Mouse (Mus musculus): ENCODE measurements around the gene Rnf114. TPM values are rescaled to one million over a fixed set of nuclear protein-coding genes. Genes with fewer than 3 reads are reported as not detected.

Gene Rnf114
- polyA plus RNA-seq, 1 experiment from 2014 or later = 55.9 TPM

GRCm38 (mm10) chr2:167543121-167544003 is 50.9 kb downstream of the Rnf114 start:
- Histone ChIP-seq H3K4me1 (replicated peaks; ENCODE audit: control insufficient read depth, insufficient read depth, low read length) (peaks cover 37% of the 10 kb centered on the region), H3K4me2 (peak overlapping the region; percentile 10; the same call in 1 of the 2 replicates), H3K4me3 (ENCODE audit: low read depth, low read length) (no peak overlapping the region), H3K27ac (ENCODE audit: low read depth, low read length) (peak overlapping the region; percentile 83), H3K27me3 (replicated peaks; ENCODE audit: control insufficient read depth, insufficient read depth, low read length) (peaks cover 20% of the 10 kb centered on the region), H3K9ac (ENCODE audit: low read depth, low read length) (no peak overlapping the region; the same call in 1 of the 2 replicates), H3K36me3 (ENCODE audit: control insufficient read depth, insufficient read depth, low read length) (peaks cover 2% of the 10 kb centered on the region; the same call in 1 of the 2 replicates), H3K9me3 (ENCODE audit: control insufficient read depth, low read length) (no peaks in the 10 kb centered on the region)
- WGBS = 33% methylated on average over 16 of the region's 16 CpGs
- ATAC-seq (replicated peaks; ENCODE audit: low FRiP score) (no peak), DNase-seq (ENCODE audit: low spot score) (no peak)

GRCm38 (mm10) chr2:167544004-167544356 is 51.5 kb downstream of the Rnf114 start:
- Histone ChIP-seq H3K4me2 (no peak overlapping the region), H3K4me1 (replicated peaks; ENCODE audit: control insufficient read depth, insufficient read depth, low read length) (peaks cover 36% of the 10 kb centered on the region), H3K36me3 (ENCODE audit: control insufficient read depth, insufficient read depth, low read length) (peaks cover 2% of the 10 kb centered on the region; the same call in 1 of the 2 replicates), H3K9me3 (ENCODE audit: control insufficient read depth, low read length) (no peaks in the 10 kb centered on the region), H3K4me3 (ENCODE audit: low read depth, low read length) (no peak overlapping the region), H3K27me3 (replicated peaks; ENCODE audit: control insufficient read depth, insufficient read depth, low read length) (peaks cover 13% of the 10 kb centered on the region), H3K9ac (ENCODE audit: low read depth, low read length) (no peak overlapping the region), H3K27ac (ENCODE audit: low read depth, low read length) (peak overlapping the region; percentile 83; the same call in 1 of the 2 replicates)
- ATAC-seq (replicated peaks; ENCODE audit: low FRiP score) = no peak
- WGBS = 25% methylated on average over 4 of the region's 4 CpGs
- no peak for DNase-seq (ENCODE audit: low spot score)

GRCm38 (mm10) chr2:167544456-167544855 is 52.0 kb downstream of the Rnf114 start:
- 51% methylated on average over 5 of the region's 5 CpGs for WGBS
- Histone ChIP-seq H3K4me3 (ENCODE audit: low read depth, low read length) (no peak overlapping the region), H3K27me3 (replicated peaks; ENCODE audit: control insufficient read depth, insufficient read depth, low read length) (peaks cover 9% of the 10 kb centered on the region), H3K4me1 (replicated peaks; ENCODE audit: control insufficient read depth, insufficient read depth, low read length) (peaks cover 31% of the 10 kb centered on the region), H3K27ac (ENCODE audit: low read depth, low read length) (peak overlapping the region; percentile 83; the same call in 1 of the 2 replicates), H3K36me3 (ENCODE audit: control insufficient read depth, insufficient read depth, low read length) (peaks cover 2% of the 10 kb centered on the region; the same call in 1 of the 2 replicates), H3K9me3 (ENCODE audit: control insufficient read depth, low read length) (no peaks in the 10 kb centered on the region), H3K9ac (ENCODE audit: low read depth, low read length) (no peak overlapping the region), H3K4me2 (no peak overlapping the region)
- DNase-seq (ENCODE audit: low spot score) = no peak
- no peak for ATAC-seq (replicated peaks; ENCODE audit: low FRiP score)

- DNase-seq (ENCODE audit: low spot score) (no peak), ATAC-seq (replicated peaks; ENCODE audit: low FRiP score) (no peak)
- Histone ChIP-seq H3K4me2 (no peak overlapping the region), H3K4me3 (ENCODE audit: low read depth, low read length) (no peak overlapping the region), H3K27me3 (replicated peaks; ENCODE audit: control insufficient read depth, insufficient read depth, low read length) (no peaks in the 10 kb centered on the region; the same call in 1 of the 2 replicates), H3K36me3 (ENCODE audit: control insufficient read depth, insufficient read depth, low read length) (peaks cover 2% of the 10 kb centered on the region; the same call in 1 of the 2 replicates), H3K27ac (ENCODE audit: low read depth, low read length) (no peak overlapping the region), H3K9me3 (ENCODE audit: control insufficient read depth, low read length) (no peaks in the 10 kb centered on the region), H3K9ac (ENCODE audit: low read depth, low read length) (no peak overlapping the region), H3K4me1 (replicated peaks; ENCODE audit: control insufficient read depth, insufficient read depth, low read length) (peaks cover 26% of the 10 kb centered on the region)
- WGBS = 71% methylated on average over 18 of the region's 18 CpGs
Measured at GRCm38 (mm10) chr2:167546447-167547195, 54.2 kb downstream of the Rnf114 start.

DNA sequence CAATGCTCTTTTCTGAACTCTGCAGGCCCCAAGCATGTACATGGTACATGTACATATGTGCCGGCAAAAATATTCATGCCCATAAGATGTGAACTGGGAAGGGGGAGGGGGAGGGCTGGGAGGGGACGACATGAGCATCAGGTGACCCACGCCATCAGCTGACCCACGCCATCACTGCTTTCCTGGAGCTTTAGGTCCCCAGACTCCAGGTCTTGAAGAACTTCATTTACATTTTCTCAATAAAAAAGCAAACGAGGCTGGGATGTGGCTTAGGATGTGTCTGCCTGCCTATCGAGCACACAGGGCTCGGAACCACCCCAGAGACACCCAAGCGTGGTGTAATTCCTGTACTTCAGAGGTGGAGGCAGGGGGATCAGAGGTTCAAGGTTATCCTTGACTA is 55.0 kb downstream of the Rnf114 start:
- Histone ChIP-seq H3K27ac (ENCODE audit: low read depth, low read length) (no peak overlapping the region), H3K9ac (ENCODE audit: low read depth, low read length) (no peak overlapping the region), H3K9me3 (ENCODE audit: control insufficient read depth, low read length) (no peaks in the 10 kb centered on the region), H3K27me3 (replicated peaks; ENCODE audit: control insufficient read depth, insufficient read depth, low read length) (no peaks in the 10 kb centered on the region; the same call in 1 of the 2 replicates), H3K4me2 (no peak overlapping the region), H3K4me3 (ENCODE audit: low read depth, low read length) (no peak overlapping the region), H3K36me3 (ENCODE audit: control insufficient read depth, insufficient read depth, low read length) (peaks cover under 1% of the 10 kb centered on the region; the same call in 1 of the 2 replicates), H3K4me1 (replicated peaks; ENCODE audit: control insufficient read depth, insufficient read depth, low read length) (peaks cover 18% of the 10 kb centered on the region)
- ATAC-seq (replicated peaks; ENCODE audit: low FRiP score) (no peak), DNase-seq (ENCODE audit: low spot score) (no peak)
- 83% methylated on average over 8 of the region's 8 CpGs for WGBS

DNA sequence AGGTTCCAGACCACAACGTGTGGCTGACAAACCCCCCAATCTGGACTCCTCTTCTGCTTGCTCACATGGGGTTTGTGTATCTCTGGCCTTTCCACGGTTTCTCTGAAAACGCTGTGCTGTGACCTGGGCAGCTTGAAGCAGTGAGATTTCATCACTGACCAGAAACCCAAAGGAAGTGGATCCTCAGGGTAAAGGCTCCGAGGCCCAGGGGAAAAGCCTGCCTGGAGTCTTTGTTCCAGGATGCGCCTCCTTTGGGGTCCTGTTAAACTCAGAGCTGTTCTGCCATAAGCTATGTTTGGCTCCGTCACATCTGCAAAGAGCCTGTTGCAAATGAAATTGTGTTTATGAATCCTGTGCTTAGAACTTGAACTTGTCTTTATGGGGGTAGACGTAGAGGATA is 56.5 kb downstream of the Rnf114 start:
- H3K9me3 ChIP-seq (ENCODE audit: control insufficient read depth, low read length) = no peaks in the 10 kb centered on the region
- peaks cover 7% of the 10 kb centered on the region for H3K4me1 ChIP-seq (replicated peaks; ENCODE audit: control insufficient read depth, insufficient read depth, low read length)
- WGBS = 72% methylated on average over 7 of the region's 7 CpGs
- no peaks in the 10 kb centered on the region; the same call in 1 of the 2 replicates for H3K27me3 ChIP-seq (replicated peaks; ENCODE audit: control insufficient read depth, insufficient read depth, low read length)
- H3K9ac ChIP-seq (ENCODE audit: low read depth, low read length) = no peak overlapping the region
- ATAC-seq (replicated peaks; ENCODE audit: low FRiP score) (no peak), DNase-seq (ENCODE audit: low spot score) (no peak)
- H3K36me3 ChIP-seq (ENCODE audit: control insufficient read depth, insufficient read depth, low read length) = no peaks in the 10 kb centered on the region
- H3K4me3 ChIP-seq (ENCODE audit: low read depth, low read length) = no peak overlapping the region
- no peak overlapping the region for H3K4me2 ChIP-seq
- H3K27ac ChIP-seq (ENCODE audit: low read depth, low read length) = no peak overlapping the region

- no peak for DNase-seq (ENCODE audit: low spot score)
- Histone ChIP-seq H3K27ac (ENCODE audit: low read depth, low read length) (no peak overlapping the region), H3K9ac (ENCODE audit: low read depth, low read length) (no peak overlapping the region), H3K27me3 (replicated peaks; ENCODE audit: control insufficient read depth, insufficient read depth, low read length) (no peaks in the 10 kb centered on the region; the same call in 1 of the 2 replicates), H3K36me3 (ENCODE audit: control insufficient read depth, insufficient read depth, low read length) (no peaks in the 10 kb centered on the region), H3K9me3 (ENCODE audit: control insufficient read depth, low read length) (no peaks in the 10 kb centered on the region), H3K4me3 (ENCODE audit: low read depth, low read length) (no peak overlapping the region), H3K4me2 (no peak overlapping the region), H3K4me1 (replicated peaks; ENCODE audit: control insufficient read depth, insufficient read depth, low read length) (peaks cover 3% of the 10 kb centered on the region; the same call in 1 of the 2 replicates)
- ATAC-seq (replicated peaks; ENCODE audit: low FRiP score) = no peak
- WGBS = 76% methylated on average over 8 of the region's 8 CpGs
Measured at GRCm38 (mm10) chr2:167550341-167550854, 58.0 kb downstream of the Rnf114 start.

GRCm38 (mm10) chr2:167551342-167551920 is 59.0 kb downstream of the Rnf114 start:
- Histone ChIP-seq H3K27me3 (replicated peaks; ENCODE audit: control insufficient read depth, insufficient read depth, low read length) (no peaks in the 10 kb centered on the region; the same call in 1 of the 2 replicates), H3K4me1 (replicated peaks; ENCODE audit: control insufficient read depth, insufficient read depth, low read length) (peaks cover 3% of the 10 kb centered on the region; the same call in 1 of the 2 replicates), H3K9ac (ENCODE audit: low read depth, low read length) (no peak overlapping the region), H3K9me3 (ENCODE audit: control insufficient read depth, low read length) (no peaks in the 10 kb centered on the region), H3K4me2 (no peak overlapping the region), H3K4me3 (ENCODE audit: low read depth, low read length) (no peak overlapping the region), H3K27ac (ENCODE audit: low read depth, low read length) (no peak overlapping the region), H3K36me3 (ENCODE audit: control insufficient read depth, insufficient read depth, low read length) (no peaks in the 10 kb centered on the region)
- ATAC-seq (replicated peaks; ENCODE audit: low FRiP score) = no peak
- DNase-seq (ENCODE audit: low spot score) = no peak
- WGBS = 66% methylated on average over 8 of the region's 8 CpGs

Measured in liver, embryonic 11.5 days (tissue).